Mouse (Mus musculus): ENCODE results near the gene Arid3b. TPM values are rescaled to one million over a fixed set of nuclear protein-coding genes. Genes with fewer than 3 reads are reported as not detected.

Gene Arid3b
- total and polyA plus RNA-seq, 3 experiments = 16.7 to 105 (median 33.4) TPM

DNA sequence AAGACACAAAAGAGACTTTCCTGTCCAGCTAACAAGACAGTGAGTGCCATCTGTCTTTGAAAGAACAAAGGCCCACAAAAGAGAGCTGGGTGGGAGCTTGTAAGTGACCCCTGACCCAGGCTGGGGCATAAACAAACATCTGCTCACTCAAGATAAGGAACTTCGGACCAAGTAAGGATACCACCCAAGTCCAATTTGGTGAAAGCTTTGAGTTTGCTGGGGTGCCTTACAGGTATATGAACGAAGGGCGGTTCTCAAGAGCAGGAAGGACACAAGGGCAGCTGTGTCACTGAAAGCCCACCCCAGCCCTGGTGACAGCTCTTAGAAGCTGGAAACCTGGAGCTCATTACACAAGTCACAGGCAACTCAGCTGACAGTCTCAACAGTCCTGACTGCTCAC lies 62.8 kb downstream of the Arid3b start:
- dilution Hi-C loops (cut with MboI; ENCODE audit: extremely low pct_ligation_motif_present, extremely low pct_unique_long_range_greater_than_20kb, low sequenced_read_pairs) = no loop called here
- Histone ChIP-seq H3K9ac (ENCODE audit: insufficient read depth, low read depth) (no peak overlapping the region), H3K27ac (ENCODE audit: insufficient read depth, low read depth) (no peak overlapping the region), H3K4me2 (ENCODE audit: insufficient read depth, low read depth, poor library complexity, severe bottlenecking) (no peak overlapping the region), H3K9me3 (replicated peaks; ENCODE audit: low read length) (no peaks in the 10 kb centered on the region), H3K4me1 (ENCODE audit: control insufficient read depth in 1 of 2, insufficient read depth in 2 of 2) (peaks cover 11 to 23% of the 10 kb centered on the region in 2 experiments), H3K27me3 (replicated peaks) (no peaks in the 10 kb centered on the region), H3K36me3 (replicated peaks in 1 of 2; ENCODE audit: control insufficient read depth in 1 of 2, insufficient read depth in 1 of 2, low read length in 1 of 2) (no peaks in the 10 kb centered on the region), H3K79me2 (replicated peaks; ENCODE audit: control insufficient read depth, extremely low read depth, insufficient read depth, poor library complexity, severe bottlenecking) (no peaks in the 10 kb centered on the region), H3K4me3 (replicated peaks in 1 of 3; ENCODE audit: low read depth in 2 of 3, low read length in 2 of 3, poor library complexity in 1 of 3) (no peak overlapping the region)
- no peak for DNase-seq (ENCODE audit: extremely low read depth)
- in situ Hi-C loops (cut with MboI; ENCODE audit: low pct_ligation_motif_present, low pct_unique_long_range_greater_than_20kb, low sequenced_read_pairs) = no loop called here
- TF ChIP-seq NELFE (IDR thresholded peaks at IDR 0.05; ENCODE audit: low read depth, low read length) = no peak

DNA sequence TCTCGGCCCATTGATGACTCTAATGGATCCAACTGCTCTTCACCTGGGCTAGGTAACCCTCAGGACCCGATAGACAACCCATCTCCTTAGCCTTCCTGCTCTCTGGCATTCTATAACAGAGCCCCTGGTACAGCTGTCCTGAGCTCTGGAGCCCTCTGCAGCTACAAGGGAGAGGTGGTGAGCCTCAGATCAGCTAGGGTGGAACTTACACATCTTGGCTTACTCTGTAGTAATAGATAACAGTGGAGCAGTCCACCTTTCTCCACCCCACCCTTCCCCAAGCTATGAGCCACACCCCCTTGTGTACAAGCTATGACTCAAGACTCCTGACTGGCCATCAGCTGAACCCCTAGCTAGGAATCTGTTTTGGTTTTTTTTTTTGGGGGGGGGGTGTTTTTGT lies 65.8 kb downstream of the Arid3b start:
- Histone ChIP-seq H3K27me3 (replicated peaks) (peaks cover 14% of the 10 kb centered on the region), H3K36me3 (replicated peaks in 1 of 2; ENCODE audit: control insufficient read depth in 1 of 2, insufficient read depth in 1 of 2, low read length in 1 of 2) (no peaks in the 10 kb centered on the region), H3K79me2 (replicated peaks; ENCODE audit: control insufficient read depth, extremely low read depth, insufficient read depth, poor library complexity, severe bottlenecking) (no peaks in the 10 kb centered on the region), H3K9ac (ENCODE audit: insufficient read depth, low read depth) (no peak overlapping the region), H3K4me3 (replicated peaks in 1 of 3; ENCODE audit: low read depth in 2 of 3, low read length in 2 of 3, poor library complexity in 1 of 3) (no peak overlapping the region), H3K4me2 (ENCODE audit: insufficient read depth, low read depth, poor library complexity, severe bottlenecking) (no peak overlapping the region), H3K4me1 (ENCODE audit: control insufficient read depth in 1 of 2, insufficient read depth in 2 of 2) (peaks cover 13 to 37% of the 10 kb centered on the region in 2 experiments), H3K27ac (ENCODE audit: insufficient read depth, low read depth) (no peak overlapping the region), H3K9me3 (replicated peaks; ENCODE audit: low read length) (no peaks in the 10 kb centered on the region)
- in situ Hi-C loops (cut with MboI; ENCODE audit: low pct_ligation_motif_present, low pct_unique_long_range_greater_than_20kb, low sequenced_read_pairs) = no loop called here
- no peak for DNase-seq (ENCODE audit: extremely low read depth)
- TF ChIP-seq ELF1 (IDR thresholded peaks at IDR 0.05; ENCODE audit: low read depth, low read length) = no peak
- no peak for TF ChIP-seq TBP (conservative IDR thresholded peaks at IDR 0.05; ENCODE audit: low read depth, low read length)
- TF ChIP-seq MAZ (IDR thresholded peaks at IDR 0.05; ENCODE audit: low read depth, low read length) = no peak
- no peak for TF ChIP-seq MYC (IDR thresholded peaks at IDR 0.05; ENCODE audit: low read depth, low read length)
- no peak for TF ChIP-seq MXI1 (IDR thresholded peaks at IDR 0.05; ENCODE audit: low read depth, low read length)
- no peak for TF ChIP-seq MEF2A (IDR thresholded peaks at IDR 0.05; ENCODE audit: borderline replicate concordance, low read depth, low read length)
- no peak for TF ChIP-seq JUN (IDR thresholded peaks at IDR 0.05; ENCODE audit: insufficient read depth, low read depth, low read length)
- no peak for TF ChIP-seq CHD2 (IDR thresholded peaks at IDR 0.05; ENCODE audit: low read length)
- TF ChIP-seq PAX5 (IDR thresholded peaks at IDR 0.05; ENCODE audit: low read length) = no peak
- TF ChIP-seq RAD21 (IDR thresholded peaks at IDR 0.05; ENCODE audit: low read depth, low read length) = no peak
- TF ChIP-seq JUND (conservative IDR thresholded peaks at IDR 0.05; ENCODE audit: low read depth, low read length) = no peak
- no peak for TF ChIP-seq IRF4 (IDR thresholded peaks at IDR 0.05; ENCODE audit: low read depth, low read length)
- no peak for TF ChIP-seq BHLHE40 (IDR thresholded peaks at IDR 0.05; ENCODE audit: low read depth, low read length)
- TF ChIP-seq CTCF (conservative IDR thresholded peaks at IDR 0.05 in 1 of 2, IDR thresholded peaks at IDR 0.05 in 1 of 2; ENCODE audit: low read depth in 2 of 2, low read length in 2 of 2) = no peak
- TF ChIP-seq ETS1 (conservative IDR thresholded peaks at IDR 0.05; ENCODE audit: low read depth, low read length) = no peak
- no peak for TF ChIP-seq RCOR1 (conservative IDR thresholded peaks at IDR 0.05; ENCODE audit: low read depth, low read length)
- no peak for TF ChIP-seq SMC3 (IDR thresholded peaks at IDR 0.05; ENCODE audit: low read depth, low read length)
- dilution Hi-C loops (cut with MboI; ENCODE audit: extremely low pct_ligation_motif_present, extremely low pct_unique_long_range_greater_than_20kb, low sequenced_read_pairs) = no loop called here
